Mouse (Mus musculus): Measurements from ENCODE around the gene Abi2.
"Not testable (repeated sequence)": the region's sequence is repeated elsewhere in the genome, so short reads cannot be mapped to it uniquely, and the experiment has no call there.

Abi2 gene

DNA sequence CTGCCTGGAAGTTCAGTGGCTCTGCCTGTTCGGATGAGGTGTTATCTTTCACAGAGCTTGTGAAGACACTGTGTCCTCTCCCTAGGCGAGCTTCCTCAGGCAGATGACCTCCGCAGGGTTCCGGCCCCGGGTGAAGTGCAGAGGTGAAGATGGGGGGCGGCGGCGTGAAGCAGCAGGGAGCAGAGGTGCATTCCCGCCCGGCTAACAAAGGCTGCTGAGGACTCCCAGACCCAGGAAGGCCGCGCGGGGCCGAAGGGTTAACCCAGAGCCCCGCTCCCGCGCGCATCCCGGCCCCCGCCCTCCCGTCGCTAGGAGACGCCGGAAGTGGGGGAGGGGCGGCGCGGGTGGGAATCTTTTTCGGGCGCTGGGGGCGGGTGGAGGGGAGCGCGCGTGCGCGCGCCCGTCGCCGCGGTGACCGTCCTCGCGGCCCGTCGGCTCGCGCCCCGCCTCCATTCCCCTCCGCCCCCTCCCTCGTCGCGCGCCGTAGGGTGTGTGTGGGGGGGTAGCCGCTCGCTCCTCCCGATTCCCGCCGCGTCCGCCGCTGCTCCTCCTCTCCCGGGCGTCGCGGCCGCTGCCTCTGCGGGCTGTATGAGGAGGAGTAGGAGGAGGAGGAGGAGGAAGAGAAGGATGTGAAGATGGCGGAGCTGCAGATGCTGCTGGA lies at the start of gene Abi2:
Gene Abi2 (plus strand): TSS at position 452 of the 661 bp plus-strand sequence.
- peak in 1 of 2 experiments; percentile 22 for DNase-seq (ENCODE audit: low read depth in 1 of 2, low spot score in 2 of 2)

GRCm38 (mm10) chr1:60361626-60362025 lies 47.8 kb upstream of the Abi2 start:
- no peak for DNase-seq (ENCODE audit: low read depth in 1 of 2, low spot score in 2 of 2)

- no peak for DNase-seq (ENCODE audit: low read depth in 1 of 2, low spot score in 2 of 2)
Measured at GRCm38 (mm10) chr1:60376556-60376955, 32.9 kb upstream of the Abi2 start.

DNA sequence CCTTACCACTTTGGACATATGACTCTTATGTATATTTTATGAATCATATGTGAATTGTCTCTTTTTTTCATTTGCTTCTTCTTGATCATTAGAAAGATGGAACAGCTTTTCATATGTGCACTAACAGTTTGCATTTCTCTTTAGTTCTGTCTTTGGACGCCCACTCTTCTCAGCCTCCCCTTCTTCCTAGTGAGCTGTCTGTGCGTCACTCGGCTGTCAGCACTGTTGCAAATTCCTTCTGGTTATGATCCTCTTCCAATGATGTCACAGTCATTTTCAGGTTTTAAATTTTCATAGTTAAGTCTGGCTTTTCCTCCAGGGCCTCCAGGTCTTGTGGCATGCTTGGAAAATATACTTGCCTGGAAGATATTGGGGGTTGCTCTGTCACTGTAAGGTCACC lies 27.5 kb upstream of the Abi2 start:
- DNase-seq (ENCODE audit: low read depth in 1 of 2, low spot score in 2 of 2): no peak

DNA sequence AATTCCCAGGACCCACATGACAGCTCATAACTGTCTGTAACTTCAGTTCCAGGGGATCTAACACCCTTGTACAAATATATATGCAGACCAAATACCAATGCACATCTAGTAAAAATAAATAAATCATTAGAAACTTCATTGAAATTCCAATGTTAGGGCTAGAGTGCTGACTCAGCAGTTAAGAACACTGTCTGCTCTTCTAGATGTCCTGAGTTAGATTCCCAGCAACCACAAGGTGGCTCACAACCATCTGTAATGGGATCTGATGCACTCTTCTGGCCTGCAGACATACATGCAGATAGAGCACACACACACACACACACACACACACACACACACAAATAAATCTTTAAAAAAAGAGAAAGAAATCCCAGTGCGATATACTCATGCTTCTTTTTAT lies 4.6 kb upstream of the Abi2 start:
- no peak for DNase-seq (ENCODE audit: low read depth in 1 of 2, low spot score in 2 of 2)

GRCm38 (mm10) chr1:60408501-60409167 lies 785 bp upstream of the Abi2 start:
- no peak for DNase-seq (ENCODE audit: low read depth in 1 of 2, low spot score in 2 of 2)

DNA sequence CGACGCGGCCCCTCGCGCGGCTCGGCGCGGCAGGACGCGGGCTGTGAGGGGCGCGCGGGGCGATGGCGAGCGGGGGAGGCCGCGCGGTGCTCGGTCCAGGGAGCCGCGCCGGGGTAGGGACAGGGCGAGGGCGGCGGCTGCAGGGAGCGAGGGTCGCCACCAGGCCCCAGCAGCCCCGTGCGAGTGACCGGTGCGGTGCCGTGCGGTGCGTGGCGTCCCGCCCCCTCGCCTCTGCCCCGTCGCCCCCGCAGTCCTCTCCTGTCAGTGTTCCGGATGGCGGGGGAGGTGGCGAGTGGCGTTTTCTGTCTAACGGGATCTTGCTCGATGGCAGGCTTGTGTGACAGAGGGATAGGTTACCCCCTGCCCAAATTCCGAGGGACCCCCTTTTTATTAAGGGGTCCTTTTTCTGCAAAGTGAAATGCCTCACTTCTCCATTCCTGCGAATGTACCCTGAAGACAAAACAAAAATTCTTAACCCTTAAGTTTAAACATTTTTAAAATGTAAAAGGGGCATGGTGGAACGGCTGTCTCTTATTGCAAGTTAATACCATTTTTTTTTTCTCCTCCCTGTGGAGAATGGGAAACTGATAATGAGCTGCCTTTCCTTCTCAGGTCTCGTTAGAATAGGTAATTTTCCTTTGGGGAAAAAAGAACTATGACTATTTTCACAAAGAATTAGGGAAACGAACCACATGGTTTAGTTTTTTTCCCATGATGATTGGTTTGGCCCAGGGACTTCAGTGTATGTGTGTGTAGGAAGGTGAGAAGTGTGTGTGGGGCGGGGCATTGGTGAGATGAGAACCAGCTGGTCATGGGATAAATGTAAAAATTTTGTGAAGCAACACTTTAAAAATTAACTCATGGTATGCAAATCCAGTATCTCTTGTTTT lies 754 bp downstream of the Abi2 start:
- no peak for DNase-seq (ENCODE audit: low read depth in 1 of 2, low spot score in 2 of 2)

- DNase-seq (ENCODE audit: low read depth in 1 of 2, low spot score in 2 of 2): no peak
Measured at GRCm38 (mm10) chr1:60416724-60417123, 7.3 kb downstream of the Abi2 start.

GRCm38 (mm10) chr1:60423882-60424281 lies 14.5 kb downstream of the Abi2 start:
- DNase-seq (ENCODE audit: low read depth in 1 of 2, low spot score in 2 of 2): no peak

GRCm38 (mm10) chr1:60428341-60428740 lies 18.9 kb downstream of the Abi2 start:
- DNase-seq (ENCODE audit: low read depth in 1 of 2, low spot score in 2 of 2): no peak

GRCm38 (mm10) chr1:60428932-60429331 lies 19.5 kb downstream of the Abi2 start:
- DNase-seq (ENCODE audit: low read depth in 1 of 2, low spot score in 2 of 2): no peak

DNA sequence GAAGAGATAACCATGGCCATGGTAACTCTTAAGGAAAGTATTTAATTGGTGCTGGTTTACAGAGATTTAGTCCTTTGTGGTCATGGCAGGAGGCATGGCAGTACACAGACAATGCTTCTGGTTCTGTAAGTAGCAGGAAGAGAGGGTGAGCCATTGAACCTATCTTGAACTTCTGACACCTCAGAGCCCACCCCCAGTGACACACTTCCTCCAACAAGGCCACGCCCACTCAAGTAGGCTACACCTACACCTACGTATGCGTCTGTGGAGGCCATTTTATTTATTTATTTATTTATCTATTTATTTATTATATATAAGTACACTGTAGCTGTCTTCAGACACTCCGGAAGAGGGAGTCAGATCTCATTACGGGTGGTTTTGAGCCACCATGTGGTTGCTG lies 22.1 kb downstream of the Abi2 start:
- no peak for DNase-seq (ENCODE audit: low read depth in 1 of 2, low spot score in 2 of 2)

DNA sequence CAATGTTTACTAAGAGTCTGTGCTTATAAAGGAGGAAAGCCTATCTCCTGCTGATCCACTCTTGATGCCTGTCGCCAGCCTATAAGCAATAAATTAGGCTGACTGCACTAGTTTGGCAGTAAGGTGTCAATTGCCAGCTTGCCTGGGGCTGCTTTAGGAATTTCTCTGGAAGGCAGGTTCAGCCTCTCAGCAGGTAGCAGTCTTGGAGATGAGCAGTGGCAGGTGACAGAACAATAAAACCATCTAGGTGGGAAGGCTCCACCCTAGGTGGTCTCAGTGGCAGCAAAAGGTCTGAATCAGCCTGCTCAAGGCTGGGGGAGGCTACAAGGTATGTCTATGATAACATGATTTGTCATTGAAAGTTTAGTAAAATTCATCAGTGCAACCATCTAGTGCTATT lies 23.1 kb downstream of the Abi2 start:
- DNase-seq (ENCODE audit: low read depth in 1 of 2, low spot score in 2 of 2): no peak

- not testable (repeated sequence) for DNase-seq (ENCODE audit: low read depth in 1 of 2, low spot score in 2 of 2)
Measured at GRCm38 (mm10) chr1:60441438-60441837, 32.0 kb downstream of the Abi2 start.

DNA sequence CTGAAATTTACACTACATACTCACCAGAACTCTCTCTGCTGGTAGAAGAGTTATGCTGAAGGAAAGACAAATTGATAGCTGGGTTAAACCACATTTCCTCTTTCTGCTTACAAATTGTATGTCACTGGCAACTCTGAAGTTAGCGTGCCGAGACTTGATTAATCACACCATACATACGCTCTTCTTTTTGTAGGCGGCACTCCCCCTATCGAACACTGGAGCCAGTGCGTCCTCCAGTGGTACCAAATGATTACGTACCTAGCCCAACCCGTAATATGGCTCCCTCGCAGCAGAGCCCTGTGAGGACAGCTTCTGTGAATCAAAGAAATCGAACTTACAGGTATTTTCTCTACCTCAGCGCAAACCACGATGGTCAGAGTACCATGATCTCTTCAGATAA lies 37.6 kb downstream of the Abi2 start:
- DNase-seq (ENCODE audit: low read depth in 1 of 2, low spot score in 2 of 2): no peak

GRCm38 (mm10) chr1:60449896-60450295 lies 40.5 kb downstream of the Abi2 start:
- DNase-seq (ENCODE audit: low read depth in 1 of 2, low spot score in 2 of 2): no peak

GRCm38 (mm10) chr1:60460623-60461022 lies 51.2 kb downstream of the Abi2 start:
- DNase-seq (ENCODE audit: low read depth in 1 of 2, low spot score in 2 of 2): no peak

GRCm38 (mm10) chr1:60469491-60469890 lies 60.1 kb downstream of the Abi2 start:
- no peak for DNase-seq (ENCODE audit: low read depth in 1 of 2, low spot score in 2 of 2)

DNA sequence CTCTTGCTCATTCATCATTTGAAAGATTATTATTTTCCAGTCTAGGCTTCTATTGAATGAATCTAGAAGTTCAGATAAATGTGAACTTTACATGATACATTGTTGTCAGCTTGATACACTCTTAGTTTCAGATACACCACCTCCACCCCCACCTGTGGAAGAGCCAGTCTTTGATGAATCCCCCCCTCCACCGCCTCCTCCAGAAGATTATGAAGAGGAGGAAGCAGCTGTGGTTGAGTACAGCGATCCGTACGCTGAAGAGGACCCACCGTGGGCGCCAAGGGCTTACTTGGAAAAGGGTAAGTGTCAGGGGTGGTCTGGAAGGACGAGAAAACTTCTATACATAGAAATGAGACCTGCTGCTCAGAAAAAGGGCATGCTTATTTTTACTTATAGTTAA lies 61.1 kb downstream of the Abi2 start:
- DNase-seq (ENCODE audit: low read depth in 1 of 2, low spot score in 2 of 2): no peak

DNA sequence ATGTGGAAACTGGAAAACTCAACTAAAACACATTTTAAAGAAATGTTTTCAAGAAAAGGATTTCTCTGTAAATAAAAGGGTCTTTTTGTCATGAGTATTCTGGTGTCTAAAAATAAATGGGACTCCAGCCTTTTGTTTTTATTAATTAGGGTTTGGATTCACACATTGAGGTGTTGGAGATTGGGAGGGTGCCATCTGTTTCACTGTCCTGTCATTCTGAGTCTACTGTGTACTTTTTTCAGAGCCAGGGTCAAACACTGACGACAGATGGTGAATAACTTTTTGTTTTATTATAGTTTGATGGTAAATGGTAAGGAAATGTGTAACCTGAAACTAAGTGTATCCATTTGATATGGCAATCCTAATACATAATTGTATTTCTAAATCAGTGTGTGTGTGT lies 72.1 kb downstream of the Abi2 start:
- no peak for DNase-seq (ENCODE audit: low read depth in 1 of 2, low spot score in 2 of 2)

GRCm38 (mm10) chr1:60482881-60483280 lies 73.5 kb downstream of the Abi2 start:
- no peak for DNase-seq (ENCODE audit: low read depth in 1 of 2, low spot score in 2 of 2)

- DNase-seq (ENCODE audit: low read depth in 1 of 2, low spot score in 2 of 2): no peak
Measured at GRCm38 (mm10) chr1:60485649-60486048, 76.2 kb downstream of the Abi2 start.
